Mouse (Mus musculus): ENCODE data around the gene AU021092.

Gene AU021092

DNA sequence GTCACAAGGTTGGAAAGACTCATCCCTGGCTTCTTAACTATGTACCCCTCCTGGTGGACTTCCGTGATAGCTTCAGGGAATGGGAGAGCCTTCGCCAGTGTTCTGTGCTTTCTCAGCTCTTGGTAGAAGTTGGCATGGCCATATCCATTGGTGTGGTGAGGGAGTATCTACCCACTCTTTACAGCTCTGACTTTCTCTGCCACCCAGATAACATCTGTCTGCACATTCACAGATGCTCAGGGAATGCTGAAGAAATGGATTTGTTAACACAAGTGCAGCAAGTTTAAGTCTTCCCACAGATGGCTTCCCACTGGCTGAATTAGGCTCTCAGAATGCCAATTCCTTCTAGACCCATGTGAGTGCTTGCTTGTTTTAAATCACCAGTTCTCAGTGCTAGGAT, 8.0 kb downstream of the AU021092 start:
- no peak for DNase-seq (ENCODE audit: low spot score in 2 of 2)

DNA sequence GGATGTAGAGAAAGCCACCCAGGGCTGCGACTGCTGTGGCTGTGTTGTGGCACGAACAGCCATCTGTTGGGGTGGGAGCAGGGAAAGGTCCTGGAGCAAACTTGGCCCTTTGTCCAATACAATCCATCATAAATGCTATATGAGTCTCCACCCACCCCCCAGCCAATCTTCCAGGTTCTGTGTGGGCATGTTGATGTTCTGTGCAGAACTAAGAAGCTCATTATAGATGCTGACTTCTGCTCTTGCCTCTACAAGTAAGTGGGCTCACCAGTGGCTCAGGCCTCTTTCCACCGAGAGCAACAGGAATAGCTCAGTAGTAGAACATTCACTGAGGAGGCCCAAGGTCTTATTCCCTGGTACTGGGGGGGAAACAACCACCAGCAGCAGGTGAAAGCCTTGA, 9.9 kb downstream of the AU021092 start:
- DNase-seq (ENCODE audit: low spot score in 2 of 2) = no peak

DNA sequence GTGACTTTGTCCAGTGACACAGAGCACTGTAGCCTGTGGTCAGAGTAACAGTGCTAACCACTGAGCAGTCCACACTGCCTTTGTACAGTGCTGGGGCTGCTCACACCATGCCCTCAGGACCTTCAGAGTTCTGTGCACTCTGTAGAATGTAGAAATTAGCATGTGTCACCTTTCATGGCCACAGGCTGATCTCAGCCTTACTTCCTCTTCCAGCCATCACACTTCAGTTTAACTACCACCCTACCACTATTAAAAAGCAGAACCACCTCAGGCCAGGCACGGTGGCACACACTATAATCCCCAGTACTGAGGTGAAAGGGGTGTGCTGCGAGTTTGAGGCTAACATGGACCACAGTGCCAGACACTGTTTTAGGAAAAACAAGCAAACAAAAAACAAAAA, 11.7 kb downstream of the AU021092 start:
- no peak for DNase-seq (ENCODE audit: low spot score in 2 of 2)

DNA sequence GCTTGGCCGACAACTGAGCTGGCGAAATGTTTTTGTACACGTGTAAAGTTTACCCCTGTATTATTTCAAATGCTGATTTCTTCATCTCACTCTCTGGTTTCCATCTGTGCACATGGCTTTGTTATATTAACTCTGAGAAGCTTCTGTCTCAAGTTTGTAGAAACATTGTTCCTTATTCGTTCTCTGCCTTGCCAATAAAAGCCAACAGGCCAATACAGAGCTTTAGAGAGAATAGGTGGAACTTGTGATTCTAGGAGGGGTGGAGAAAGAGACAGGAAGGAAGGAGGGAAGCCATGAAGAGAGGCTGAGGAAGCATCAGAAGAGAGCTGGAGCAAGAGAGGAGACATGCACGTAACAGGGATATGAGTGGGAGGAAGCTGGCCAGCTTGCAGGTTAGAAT, 16.0 kb downstream of the AU021092 start:
- no peak for DNase-seq (ENCODE audit: low spot score in 2 of 2)

DNA sequence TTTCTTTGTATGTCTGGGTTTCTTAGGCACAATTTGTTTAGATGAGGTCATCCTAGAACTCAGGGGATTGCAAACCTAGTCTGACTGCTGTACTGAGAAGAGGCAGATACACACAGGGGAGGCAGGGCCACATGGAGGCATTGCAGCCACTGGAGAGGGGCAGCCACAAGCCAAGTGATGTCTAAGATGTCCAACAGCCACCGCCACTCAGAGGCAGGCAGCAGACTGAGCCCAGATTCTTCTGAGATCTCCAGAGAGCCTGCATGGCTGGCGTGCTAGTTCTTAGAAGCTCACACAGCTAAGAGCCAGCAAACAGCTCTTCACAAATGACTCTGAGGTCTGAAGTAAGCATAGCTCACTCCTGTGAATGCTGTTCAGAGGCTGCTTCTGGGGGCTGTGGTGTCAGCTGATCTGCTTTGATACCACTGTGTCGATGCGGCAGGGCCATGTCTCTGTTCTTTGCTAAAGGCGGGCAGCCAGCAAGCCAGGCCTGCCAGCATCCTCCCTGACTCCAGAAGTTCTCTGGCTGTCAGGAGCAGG, 16.6 kb downstream of the AU021092 start:
- no peak for DNase-seq (ENCODE audit: low spot score in 2 of 2)

DNA sequence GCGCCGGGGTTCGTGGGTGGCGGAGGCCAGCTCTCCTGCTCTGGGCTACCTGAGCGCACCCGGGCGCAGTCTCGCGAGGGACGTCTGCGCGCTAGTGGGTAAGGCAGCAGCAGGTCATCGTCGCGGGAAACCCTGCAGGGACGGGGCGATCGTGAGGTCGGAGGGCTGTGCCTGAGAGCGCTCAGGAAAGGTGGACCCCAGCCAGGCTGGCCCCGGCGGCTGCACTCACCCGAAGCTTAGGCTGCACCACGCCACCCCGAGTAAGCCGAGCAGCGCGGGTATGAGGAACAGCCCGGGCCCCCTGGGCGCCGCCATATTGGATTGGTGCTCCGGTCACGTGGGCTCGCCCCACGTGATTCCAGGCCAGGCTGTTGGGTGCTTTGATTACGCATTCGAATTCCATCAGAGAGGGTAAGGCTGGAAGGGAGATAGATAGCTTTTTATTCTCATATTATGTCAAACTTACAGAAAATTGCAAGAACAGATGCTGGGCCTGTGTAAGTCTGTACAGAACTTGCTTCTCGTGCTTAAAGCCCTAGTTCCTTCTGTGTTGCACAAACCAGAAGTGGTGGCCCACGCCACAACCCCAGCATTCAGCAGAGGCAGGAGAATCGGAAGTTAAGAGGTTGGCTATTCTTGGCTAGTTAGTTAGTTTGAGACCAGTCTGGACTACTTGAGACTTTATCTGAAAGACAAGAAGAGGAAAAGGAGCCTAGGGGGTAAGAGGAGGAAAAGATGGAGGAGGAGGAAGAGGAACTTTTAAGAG, 18.2 kb downstream of the AU021092 start, which contains the start of gene Nagpa:
Nagpa (minus strand) TSS at position 345 of the 766 bp plus-strand sequence.
- DNase-seq (ENCODE audit: low spot score in 2 of 2) = peak; percentile 44 to 82

DNA sequence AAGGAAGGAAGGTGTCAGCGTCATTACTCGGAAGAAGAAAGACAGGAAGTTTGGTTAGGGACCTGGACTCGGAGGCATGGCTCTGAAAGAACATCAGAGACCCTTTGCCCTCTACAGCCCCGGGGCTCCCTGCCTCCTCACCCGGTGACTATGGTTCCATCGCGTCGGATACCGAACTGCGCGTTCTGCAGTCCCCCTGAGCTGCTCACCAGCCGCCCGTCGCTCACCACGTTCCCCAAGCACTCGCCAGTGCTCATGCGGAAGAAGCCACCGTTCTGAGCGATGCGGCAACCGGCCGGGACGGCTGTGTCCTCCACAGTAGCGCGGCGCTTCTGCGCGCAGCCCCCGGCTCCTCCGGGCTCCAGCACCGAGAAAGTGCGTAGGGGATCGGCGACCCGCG, 18.9 kb downstream of the AU021092 start:
- DNase-seq (ENCODE audit: low spot score in 2 of 2) = peak; percentile 36 to 47

DNA sequence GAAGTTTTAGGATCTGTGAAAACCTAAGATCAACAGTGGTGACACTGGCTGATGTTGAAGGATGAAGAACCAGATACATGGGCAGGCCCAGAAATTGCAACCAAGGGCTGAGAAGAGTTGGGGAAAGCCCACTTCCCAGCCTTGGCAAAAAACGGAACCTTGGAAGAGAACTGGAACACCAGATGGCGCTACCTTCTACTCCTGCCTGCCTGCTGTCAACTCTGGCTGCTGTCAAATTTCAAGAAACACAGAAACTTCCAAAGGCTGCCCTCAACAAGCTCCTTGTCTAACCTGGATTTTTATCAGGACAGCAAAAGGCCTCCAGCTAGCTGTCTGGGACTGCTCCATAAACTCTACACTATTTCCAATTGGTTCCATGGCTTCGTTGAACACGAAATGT, 19.4 kb downstream of the AU021092 start:
- DNase-seq (ENCODE audit: low spot score in 2 of 2) = peak; percentile 17 to 47

DNA sequence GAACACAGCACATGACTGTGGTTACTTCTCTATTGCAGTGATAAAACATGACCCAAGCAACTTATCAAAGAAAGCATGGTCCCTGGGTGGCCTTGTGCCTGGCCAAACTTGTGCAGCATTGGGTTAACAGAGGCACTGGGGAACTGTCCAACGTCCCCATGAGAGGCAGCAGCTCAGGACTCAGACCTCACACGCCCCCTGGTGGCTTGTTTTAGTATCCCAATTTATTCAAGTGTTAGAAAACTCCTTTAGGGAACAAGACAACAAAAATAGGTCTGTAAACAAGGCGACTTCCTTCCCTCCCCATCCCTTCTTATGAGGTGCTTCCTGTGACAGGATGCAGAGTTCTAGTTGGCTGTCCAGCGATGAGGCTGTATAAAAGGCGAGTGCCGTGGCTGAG, 27.0 kb downstream of the AU021092 start:
- DNase-seq (ENCODE audit: low spot score in 2 of 2) = peak; percentile 35 to 75

DNA sequence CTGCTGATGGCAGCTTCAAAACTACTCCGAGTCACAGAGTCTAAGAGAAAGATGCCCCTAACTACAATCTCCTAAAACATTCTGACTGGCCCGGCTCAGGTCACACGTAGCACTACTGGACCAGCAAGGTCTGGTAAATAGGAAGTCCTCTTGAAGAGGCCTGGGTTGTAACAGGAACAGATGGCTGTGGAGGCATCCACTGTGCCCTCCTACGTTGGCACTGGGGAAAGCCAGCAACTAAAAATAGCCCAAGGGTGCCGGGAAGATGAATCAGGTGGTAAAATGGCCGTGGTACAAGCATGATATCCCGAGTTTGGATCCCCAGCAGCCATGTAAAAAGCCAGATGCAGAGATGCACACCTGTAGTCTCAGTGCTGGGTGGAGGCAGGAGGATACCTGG, 35.9 kb downstream of the AU021092 start:
- DNase-seq (ENCODE audit: low spot score in 2 of 2) = no peak

DNA sequence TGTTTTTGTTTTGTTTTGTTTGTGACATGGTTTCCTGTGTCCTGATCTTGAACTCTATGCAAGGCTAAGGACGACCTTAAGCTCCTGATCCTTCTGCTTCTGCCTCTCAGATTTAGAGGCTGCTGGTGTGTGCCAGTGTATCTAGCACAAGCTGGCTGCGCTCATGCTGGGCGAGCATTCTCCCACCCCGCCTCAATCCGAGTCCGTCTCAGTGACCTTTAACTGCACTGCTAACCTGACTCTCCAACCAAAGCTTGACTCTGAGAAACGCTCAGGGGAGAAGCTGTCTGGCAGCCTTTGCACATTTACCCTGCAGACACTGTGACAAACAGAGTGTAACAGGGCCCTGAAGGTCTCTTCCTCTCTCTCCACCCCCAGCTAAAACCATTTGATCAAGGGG, 36.4 kb downstream of the AU021092 start:
- no peak for DNase-seq (ENCODE audit: low spot score in 2 of 2)

DNA sequence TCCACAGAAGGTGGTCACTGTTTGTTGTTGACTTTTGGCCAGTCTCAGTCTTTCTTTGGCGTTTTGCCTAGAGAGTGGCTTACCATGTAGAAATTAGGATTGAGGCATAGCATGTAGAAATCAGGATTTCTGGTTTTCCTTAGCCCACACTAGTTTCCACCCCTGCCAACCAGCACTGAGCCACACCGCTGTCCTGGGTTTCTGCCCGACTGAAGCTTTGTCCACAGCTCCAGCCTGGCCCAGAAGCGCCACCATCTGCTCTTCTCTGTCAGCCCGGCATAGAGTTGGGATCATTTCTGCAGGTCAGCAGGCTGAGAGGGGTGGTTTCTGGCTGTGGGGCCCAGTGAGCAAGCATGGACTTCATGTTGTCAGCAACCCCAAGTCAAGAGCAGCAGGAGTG, 37.1 kb downstream of the AU021092 start:
- no peak for DNase-seq (ENCODE audit: low spot score in 2 of 2)

DNA sequence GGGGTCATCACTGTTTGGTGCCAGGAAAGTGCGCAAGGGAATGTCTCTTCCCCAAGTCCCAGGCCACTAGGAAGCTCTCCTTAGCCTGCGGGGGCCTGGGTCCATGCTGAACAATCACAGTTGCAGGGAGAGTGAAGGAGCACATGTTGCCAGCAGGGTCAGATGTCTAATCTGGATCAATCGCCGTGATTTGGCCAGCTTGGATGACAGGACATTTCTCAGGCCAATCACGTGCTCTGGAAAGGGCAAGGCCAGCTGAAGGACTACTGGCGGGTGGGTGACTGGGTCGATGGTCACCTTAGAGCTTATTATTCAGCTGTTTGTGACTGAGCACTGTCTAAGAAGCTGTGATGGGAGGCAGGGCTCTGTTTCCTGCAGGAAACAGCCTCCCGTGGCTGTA, 38.0 kb downstream of the AU021092 start:
- DNase-seq (ENCODE audit: low spot score in 2 of 2) = no peak

DNA sequence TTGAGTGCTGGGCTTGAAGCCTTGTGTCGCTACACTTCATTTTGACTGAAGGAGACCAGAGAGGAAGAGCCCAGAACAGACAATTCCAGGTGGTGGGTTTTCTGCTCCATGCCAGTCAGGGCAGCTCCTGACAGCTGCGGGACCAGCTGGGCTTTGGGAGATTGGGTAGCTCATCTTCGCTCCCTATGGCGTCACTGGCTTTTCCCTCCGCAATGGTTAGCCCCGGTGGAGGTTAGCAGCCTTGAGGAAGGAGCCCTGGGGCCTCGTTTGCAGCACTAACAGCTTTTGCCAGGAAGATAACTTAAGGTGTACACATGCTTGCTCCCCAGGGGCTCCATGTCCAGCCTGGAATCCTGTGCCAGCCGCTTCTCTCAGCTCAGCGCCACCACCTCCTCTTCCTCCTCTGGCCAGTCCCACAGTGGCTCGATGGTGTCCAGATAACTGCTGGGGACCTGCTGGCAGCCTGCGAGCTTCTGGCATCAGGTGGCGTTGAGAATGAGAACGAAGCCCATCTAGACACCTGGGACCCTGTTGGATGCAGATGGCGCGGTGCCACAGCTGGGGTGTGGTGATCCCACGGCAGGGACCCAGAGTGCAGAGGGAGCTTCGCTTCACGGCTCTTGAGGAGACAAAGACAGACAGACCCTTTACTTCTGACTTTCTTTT, 38.7 kb downstream of the AU021092 start:
- DNase-seq (ENCODE audit: low spot score in 2 of 2) = no peak

DNA sequence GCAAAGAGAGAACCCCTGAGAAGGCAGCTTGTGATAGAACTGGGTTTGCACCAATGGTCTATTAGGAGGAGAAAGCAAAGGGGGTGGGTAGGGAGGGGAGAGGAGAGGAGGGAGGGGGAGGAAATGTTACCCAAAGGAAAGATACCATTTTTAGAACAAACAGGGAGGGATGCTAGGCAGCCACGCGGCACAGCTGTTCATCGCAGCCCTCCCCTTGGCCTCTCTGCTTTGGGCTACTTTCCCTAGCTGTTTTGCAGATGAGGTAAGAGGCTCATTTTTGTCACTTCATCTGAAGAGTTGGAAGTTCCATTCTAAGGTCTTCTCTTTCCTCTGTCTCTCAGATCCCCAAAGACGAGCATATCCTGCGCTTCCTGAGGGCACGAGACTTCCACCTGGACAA, 49.5 kb downstream of the AU021092 start:
- no peak for DNase-seq (ENCODE audit: low spot score in 2 of 2)

DNA sequence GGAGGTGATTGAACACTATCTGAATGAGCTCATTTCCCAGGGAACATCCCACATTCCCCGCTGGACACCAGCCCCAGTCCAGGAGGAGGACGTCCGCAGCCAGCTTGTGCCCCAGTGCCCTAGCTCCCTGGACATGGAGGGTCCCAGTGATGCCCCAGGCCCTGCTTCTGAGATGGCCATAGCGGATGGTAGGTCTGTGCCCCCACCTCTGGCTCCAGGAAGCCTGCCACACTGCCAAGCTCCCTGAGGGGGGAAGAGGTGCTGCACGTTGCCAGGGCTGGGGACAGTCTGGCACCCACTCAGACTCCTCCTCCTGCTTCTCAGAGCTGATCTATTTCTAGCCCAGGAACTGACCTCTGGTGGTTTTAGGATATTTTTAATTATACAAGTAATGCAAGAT, 53.3 kb downstream of the AU021092 start:
- no peak for DNase-seq (ENCODE audit: low spot score in 2 of 2)

DNA sequence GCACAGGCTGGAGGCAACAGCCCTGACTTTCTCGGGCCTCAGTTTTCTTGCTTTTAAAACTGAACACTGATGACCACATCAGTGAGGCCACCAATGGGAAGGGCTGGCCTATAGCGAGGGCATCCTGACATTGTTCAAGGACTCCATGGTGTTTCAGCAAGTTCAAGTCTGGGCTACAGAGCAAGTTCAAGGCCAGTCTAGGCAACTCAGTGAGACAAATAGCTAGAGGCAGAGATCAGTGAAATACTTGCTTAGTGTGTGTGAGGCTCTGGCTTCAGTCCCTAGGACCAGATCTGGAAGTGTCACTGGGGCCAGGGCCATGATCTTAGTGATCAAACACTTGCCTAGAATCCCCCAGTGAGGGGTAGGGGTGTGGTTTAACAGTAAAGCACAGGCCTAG, 54.1 kb downstream of the AU021092 start:
- no peak for DNase-seq (ENCODE audit: low spot score in 2 of 2)

DNA sequence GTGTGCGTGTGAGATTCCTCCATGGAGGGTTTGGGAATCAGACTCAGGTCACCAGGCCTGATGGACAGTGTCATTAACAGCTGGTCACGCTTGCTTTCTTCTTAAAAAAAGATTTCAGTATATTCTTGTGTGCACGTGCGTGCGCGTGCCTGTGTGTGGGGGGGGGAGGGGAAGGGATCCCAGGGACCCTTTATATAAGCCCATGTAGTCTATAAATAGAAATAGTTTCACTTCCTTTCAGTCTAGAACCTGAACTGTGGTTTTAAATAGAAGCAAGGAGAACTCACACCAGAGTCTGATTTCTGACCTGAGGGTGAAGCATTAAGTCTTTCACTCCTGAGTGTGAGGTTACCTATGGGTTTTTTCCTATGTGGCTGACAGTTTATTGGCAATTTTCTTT, 57.8 kb downstream of the AU021092 start:
- DNase-seq (ENCODE audit: low spot score in 2 of 2) = no peak

Data from spleen, postnatal 10 days (tissue).